Mouse (Mus musculus): ENCODE measurements around the gene Tmem17. TPM values are rescaled to one million over a fixed set of nuclear protein-coding genes. Genes with fewer than 3 reads are reported as not detected.

The Tmem17 gene
- polyA plus RNA-seq, 1 experiment from 2014 or later: 13.7 TPM

DNA sequence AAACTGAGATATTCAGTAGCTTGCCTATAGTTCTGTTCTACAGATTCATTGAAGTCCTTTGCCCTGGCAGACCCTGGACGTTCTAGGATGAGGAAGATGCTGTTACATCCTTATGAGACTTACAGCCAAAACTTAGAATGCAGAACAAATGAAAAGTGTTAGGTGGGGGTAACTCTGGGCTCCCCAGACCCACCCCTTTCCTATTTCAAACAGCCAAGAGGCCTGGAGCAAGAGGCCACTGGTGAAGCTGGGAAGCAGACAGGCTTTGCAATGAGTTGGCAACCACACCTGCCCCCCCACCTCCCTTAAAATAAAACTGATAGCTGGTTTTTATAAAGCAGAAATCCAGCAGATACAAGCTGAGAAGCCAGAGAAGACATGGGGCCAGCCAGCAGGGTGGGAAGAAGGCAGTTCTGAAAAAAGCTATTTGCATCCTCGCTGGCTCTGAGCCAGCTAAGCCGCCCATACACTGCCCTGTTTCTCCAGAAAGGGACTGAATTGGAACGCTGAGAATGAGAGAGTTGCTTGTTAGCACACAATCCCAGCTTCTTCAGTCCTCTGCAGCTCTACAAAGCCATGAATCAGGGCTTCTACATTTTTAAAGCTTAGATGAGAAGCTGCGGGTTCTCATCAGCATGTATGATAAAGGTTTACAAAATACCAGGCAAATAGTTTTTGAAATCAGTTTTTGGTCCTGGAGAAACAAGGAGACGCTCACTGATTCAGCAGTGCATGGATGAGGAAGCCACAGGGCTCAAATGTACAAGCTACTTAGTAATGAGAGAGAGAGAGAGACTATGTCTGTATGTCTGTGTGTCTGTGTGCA, 48.8 kb downstream of the Tmem17 start:
- DNase-seq (ENCODE audit: low spot score) (peak; percentile 89), ATAC-seq (ENCODE audit: low read depth) (peak; percentile 86)
- H3K27ac ChIP-seq (replicated peaks; ENCODE audit: low read depth, low read length): peak overlapping the region; percentile 63
- WGBS: 31% methylated on average over 6 of the region's 6 CpGs
- peak overlapping the region; percentile 5; the same call in 1 of the 2 replicates for H3K4me2 ChIP-seq (ENCODE audit: low read depth, low read length)
- no peak overlapping the region for H3K4me3 ChIP-seq (ENCODE audit: low read depth, low read length)
- H3K4me1 ChIP-seq (ENCODE audit: control insufficient read depth, insufficient read depth, low read length): peaks cover 17% of the 10 kb centered on the region
- H3K36me3 ChIP-seq (ENCODE audit: control insufficient read depth, insufficient read depth, low read length): no peaks in the 10 kb centered on the region
- H3K27me3 ChIP-seq (replicated peaks; ENCODE audit: control insufficient read depth, insufficient read depth, low read length): no peaks in the 10 kb centered on the region
- H3K9me3 ChIP-seq (ENCODE audit: control insufficient read depth, low read length): no peaks in the 10 kb centered on the region
- H3K9ac ChIP-seq (ENCODE audit: low read depth, low read length): no peak overlapping the region

DNA sequence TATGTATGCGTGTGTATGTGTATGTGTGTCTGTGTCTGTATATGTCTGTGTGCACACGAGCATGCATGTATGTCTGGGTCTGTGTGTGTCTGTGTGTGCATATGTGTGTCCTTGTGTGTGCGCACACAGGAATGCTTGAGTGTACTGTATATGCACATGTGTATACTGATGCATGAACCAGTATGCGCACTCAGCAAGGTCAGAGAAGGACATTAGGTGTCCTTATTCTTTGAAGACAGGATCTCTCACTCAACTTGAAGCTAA, 49.4 kb downstream of the Tmem17 start:
- Histone ChIP-seq H3K9ac (ENCODE audit: low read depth, low read length) (no peak overlapping the region), H3K4me2 (ENCODE audit: low read depth, low read length) (no peak overlapping the region), H3K27me3 (replicated peaks; ENCODE audit: control insufficient read depth, insufficient read depth, low read length) (no peaks in the 10 kb centered on the region), H3K27ac (replicated peaks; ENCODE audit: low read depth, low read length) (peak overlapping the region; percentile 63; the same call in 1 of the 2 replicates), H3K4me3 (ENCODE audit: low read depth, low read length) (no peak overlapping the region), H3K9me3 (ENCODE audit: control insufficient read depth, low read length) (no peaks in the 10 kb centered on the region), H3K36me3 (ENCODE audit: control insufficient read depth, insufficient read depth, low read length) (no peaks in the 10 kb centered on the region), H3K4me1 (ENCODE audit: control insufficient read depth, insufficient read depth, low read length) (peaks cover 17% of the 10 kb centered on the region)
- DNase-seq (ENCODE audit: low spot score): no peak
- ATAC-seq (ENCODE audit: low read depth): no peak
- 92% methylated on average over 4 of the region's 4 CpGs for WGBS

DNA sequence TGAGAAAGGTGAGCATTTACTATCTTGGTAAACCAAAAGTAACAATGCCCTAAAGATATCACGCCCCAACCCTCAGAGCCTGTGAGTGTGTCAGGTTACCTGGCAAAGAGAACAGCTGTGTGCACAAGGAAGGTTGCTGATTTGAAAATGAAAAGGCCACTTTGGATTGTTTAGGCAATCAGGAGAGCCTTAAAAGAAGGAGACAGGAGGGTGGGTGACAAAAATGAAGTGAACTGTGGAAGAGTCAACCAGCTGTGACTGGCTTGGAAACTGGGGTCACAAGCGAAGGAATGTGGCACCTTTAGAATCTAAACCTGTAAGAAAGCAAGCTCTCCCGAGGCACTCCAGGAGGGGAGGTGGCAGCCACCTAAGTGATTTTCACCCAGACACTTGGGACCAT, 51.8 kb downstream of the Tmem17 start:
- H3K36me3 ChIP-seq (ENCODE audit: control insufficient read depth, insufficient read depth, low read length): no peaks in the 10 kb centered on the region
- 66% methylated on average over 3 of the region's 3 CpGs for WGBS
- no peaks in the 10 kb centered on the region for H3K27me3 ChIP-seq (replicated peaks; ENCODE audit: control insufficient read depth, insufficient read depth, low read length)
- peaks cover 17% of the 10 kb centered on the region for H3K4me1 ChIP-seq (ENCODE audit: control insufficient read depth, insufficient read depth, low read length)
- DNase-seq (ENCODE audit: low spot score) (no peak), ATAC-seq (ENCODE audit: low read depth) (no peak)
- H3K4me3 ChIP-seq (ENCODE audit: low read depth, low read length): no peak overlapping the region
- H3K9me3 ChIP-seq (ENCODE audit: control insufficient read depth, low read length): no peaks in the 10 kb centered on the region
- no peak overlapping the region for H3K4me2 ChIP-seq (ENCODE audit: low read depth, low read length)
- H3K9ac ChIP-seq (ENCODE audit: low read depth, low read length): no peak overlapping the region
- no peak overlapping the region for H3K27ac ChIP-seq (replicated peaks; ENCODE audit: low read depth, low read length)

DNA sequence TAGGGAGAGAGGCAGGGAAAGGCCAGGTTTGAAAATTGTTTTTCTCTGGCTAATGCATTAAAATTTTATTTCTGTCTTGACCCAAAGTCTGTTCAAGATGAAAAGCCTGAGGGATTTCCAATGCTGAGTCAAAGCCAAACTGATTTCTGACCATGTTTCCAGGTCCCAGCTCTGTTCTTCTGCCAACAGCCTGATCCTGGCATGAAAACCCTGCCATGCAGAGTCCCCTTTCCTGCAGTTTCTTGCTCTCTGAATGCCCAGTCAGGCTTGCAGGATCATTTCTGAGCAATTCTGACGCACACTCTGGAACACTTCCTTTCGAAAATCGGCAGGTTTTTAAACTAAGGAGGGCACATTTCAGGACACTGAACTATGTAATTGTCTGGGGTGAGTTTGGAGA, 52.8 kb downstream of the Tmem17 start:
- Histone ChIP-seq H3K4me3 (ENCODE audit: low read depth, low read length) (no peak overlapping the region), H3K36me3 (ENCODE audit: control insufficient read depth, insufficient read depth, low read length) (no peaks in the 10 kb centered on the region), H3K4me2 (ENCODE audit: low read depth, low read length) (no peak overlapping the region), H3K27ac (replicated peaks; ENCODE audit: low read depth, low read length) (no peak overlapping the region), H3K4me1 (ENCODE audit: control insufficient read depth, insufficient read depth, low read length) (peaks cover 17% of the 10 kb centered on the region), H3K27me3 (replicated peaks; ENCODE audit: control insufficient read depth, insufficient read depth, low read length) (no peaks in the 10 kb centered on the region), H3K9me3 (ENCODE audit: control insufficient read depth, low read length) (no peaks in the 10 kb centered on the region), H3K9ac (ENCODE audit: low read depth, low read length) (no peak overlapping the region)
- 82% methylated on average over 3 of the region's 3 CpGs for WGBS
- ATAC-seq (ENCODE audit: low read depth) (no peak), DNase-seq (ENCODE audit: low spot score) (peak; percentile 21)

Other genes with a start within 250 kb of the Tmem17 start
- 12.5 and 13.1 TPM in 2 replicates for gene Ehbp1, start 169.8 kb upstream of the Tmem17 start, polyA plus RNA-seq (2014; fragmentation: Nextera tagmentation; extraction: Ambion mirVana)